Mouse (Mus musculus): Measurements from ENCODE around the gene Loxl1. TPM values are rescaled to one million over a fixed set of nuclear protein-coding genes. Genes with fewer than 3 reads are reported as not detected.

The Loxl1 gene
- polyA plus RNA-seq, 1 experiment from 2014 or later, result 47.0 TPM

GRCm38 (mm10) chr9:58250322-58250721 is 62.7 kb downstream of the Loxl1 start:
- ATAC-seq (replicated peaks; ENCODE audit: extremely low read depth, insufficient read depth, low FRiP score), result no peak
- peak overlapping the region; percentile 92 for H3K27ac ChIP-seq (ENCODE audit: low read length)
- 62% methylated on average over 8 of the region's 8 CpGs for WGBS
- H3K27me3 ChIP-seq (ENCODE audit: control insufficient read depth, insufficient read depth, low read length), result no peaks in the 10 kb centered on the region
- H3K4me1 ChIP-seq (ENCODE audit: control insufficient read depth, insufficient read depth, low read length), result peaks cover 40% of the 10 kb centered on the region
- H3K9me3 ChIP-seq (replicated peaks; ENCODE audit: control insufficient read depth, low read length), result no peaks in the 10 kb centered on the region
- H3K36me3 ChIP-seq (ENCODE audit: control insufficient read depth, insufficient read depth), result 0 out of 2 replicates have a peak, but pooled peaks cover 2% of the 10 kb centered on the region
- H3K4me3 ChIP-seq (ENCODE audit: low read length), result peak overlapping the region; percentile 72
- H3K9ac ChIP-seq (ENCODE audit: low read length), result peak overlapping the region; percentile 82
- peak overlapping the region; percentile 72 for H3K4me2 ChIP-seq (ENCODE audit: low read depth, low read length)

DNA sequence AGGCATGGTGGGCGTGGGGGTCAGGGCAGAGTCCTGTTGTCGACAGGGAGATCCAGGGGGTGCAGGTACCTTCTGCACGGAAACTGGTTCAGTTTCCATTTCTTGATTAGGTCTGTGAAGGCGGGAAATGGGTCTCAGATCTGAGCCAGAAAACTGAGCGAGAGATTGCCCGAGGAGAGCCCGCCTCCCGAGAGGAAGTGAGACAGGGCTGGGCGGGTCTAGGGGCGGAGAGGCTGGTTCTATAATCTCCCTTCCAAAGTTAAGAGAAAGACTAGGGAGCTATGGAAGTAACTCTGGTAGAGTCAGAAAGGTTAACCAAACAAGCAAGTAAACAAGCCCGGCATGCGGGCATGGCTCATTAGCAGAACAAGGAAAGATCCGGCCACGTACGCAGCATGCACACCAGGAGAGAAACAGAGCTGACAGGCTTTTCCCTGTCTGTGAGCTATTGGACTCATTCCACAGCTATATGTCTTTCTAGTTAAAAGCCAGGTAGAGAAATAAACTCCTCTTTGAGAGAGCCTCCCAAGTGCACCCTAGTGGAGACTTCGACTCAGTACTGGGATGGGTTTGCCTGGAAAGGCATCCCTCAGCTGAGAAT is 63.3 kb downstream of the Loxl1 start, which contains the start of gene Pml:
Gene Pml (minus strand): TSS at position 195 of the 601 bp plus-strand sequence.
- peak within 1 kb of the TSS; percentile 72 for H3K4me3 ChIP-seq (ENCODE audit: low read length)
- ATAC-seq (replicated peaks; ENCODE audit: extremely low read depth, insufficient read depth, low FRiP score), result peak; percentile 58
- no peaks in the 10 kb centered on the region for H3K27me3 ChIP-seq (ENCODE audit: control insufficient read depth, insufficient read depth, low read length)
- no peaks in the 10 kb centered on the region for H3K9me3 ChIP-seq (replicated peaks; ENCODE audit: control insufficient read depth, low read length)
- H3K36me3 ChIP-seq (ENCODE audit: control insufficient read depth, insufficient read depth), result 0 out of 2 replicates have a peak, but pooled peaks cover 2% of the 10 kb centered on the region
- under 1% methylated on average over 16 of the region's 16 CpGs for WGBS
- peak within 1 kb of the TSS; percentile 72 for H3K4me2 ChIP-seq (ENCODE audit: low read depth, low read length)
- peaks cover 40% of the 10 kb centered on the region for H3K4me1 ChIP-seq (ENCODE audit: control insufficient read depth, insufficient read depth, low read length)
- H3K27ac ChIP-seq (ENCODE audit: low read length), result peak within 1 kb of the TSS; percentile 92
- peak within 1 kb of the TSS; percentile 82 for H3K9ac ChIP-seq (ENCODE audit: low read length)

GRCm38 (mm10) chr9:58248746-58249413 is 64.1 kb downstream of the Loxl1 start:
- H3K9me3 ChIP-seq (replicated peaks; ENCODE audit: control insufficient read depth, low read length), result no peaks in the 10 kb centered on the region
- no peak for ATAC-seq (replicated peaks; ENCODE audit: extremely low read depth, insufficient read depth, low FRiP score)
- peaks cover 40% of the 10 kb centered on the region for H3K4me1 ChIP-seq (ENCODE audit: control insufficient read depth, insufficient read depth, low read length)
- H3K4me3 ChIP-seq (ENCODE audit: low read length), result peak overlapping the region; percentile 72
- H3K27me3 ChIP-seq (ENCODE audit: control insufficient read depth, insufficient read depth, low read length), result no peaks in the 10 kb centered on the region
- WGBS, result 24% methylated on average over 7 of the region's 7 CpGs
- peak overlapping the region; percentile 82 for H3K9ac ChIP-seq (ENCODE audit: low read length)
- peak overlapping the region; percentile 72 for H3K4me2 ChIP-seq (ENCODE audit: low read depth, low read length)
- H3K36me3 ChIP-seq (ENCODE audit: control insufficient read depth, insufficient read depth), result 0 out of 2 replicates have a peak, but pooled peaks cover 2% of the 10 kb centered on the region
- H3K27ac ChIP-seq (ENCODE audit: low read length), result peak overlapping the region; percentile 92

DNA sequence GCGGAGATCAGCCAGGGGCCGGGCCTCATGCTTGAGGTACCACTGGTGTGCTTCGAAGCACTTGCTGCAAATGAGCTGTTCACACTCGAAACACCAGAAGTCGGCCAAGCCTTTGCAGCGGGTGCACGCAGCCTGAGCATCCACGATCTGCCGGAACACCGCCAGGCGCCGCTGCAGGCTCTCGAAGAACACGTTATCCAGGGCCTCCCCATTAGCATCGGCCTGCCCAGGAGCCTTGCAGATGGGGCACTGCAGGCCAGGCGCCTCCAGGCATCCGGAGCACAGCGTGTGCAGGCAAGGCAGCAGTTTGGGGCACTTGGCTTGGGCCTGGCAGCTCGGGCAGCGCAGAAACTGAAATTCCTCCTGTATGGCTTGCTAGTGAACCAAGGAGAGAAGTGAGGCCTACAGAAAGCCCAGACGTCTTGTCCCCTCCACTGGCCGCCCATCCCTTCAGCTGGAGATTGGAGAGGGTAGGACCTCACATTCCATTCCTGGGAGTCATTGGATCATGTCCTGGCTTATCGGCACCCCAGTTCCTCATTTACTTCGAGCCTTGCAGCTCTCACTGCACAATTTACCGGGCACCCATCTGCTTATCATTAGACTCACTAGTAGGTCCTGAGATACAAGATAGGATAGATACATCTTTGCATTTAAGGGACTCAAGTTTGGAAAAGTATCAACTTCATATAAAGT is 65.8 kb downstream of the Loxl1 start:
- WGBS, result 6% methylated on average over 25 of the region's 25 CpGs
- H3K4me3 ChIP-seq (ENCODE audit: low read length), result peak overlapping the region; percentile 49
- peaks cover 48% of the 10 kb centered on the region for H3K4me1 ChIP-seq (ENCODE audit: control insufficient read depth, insufficient read depth, low read length)

DNA sequence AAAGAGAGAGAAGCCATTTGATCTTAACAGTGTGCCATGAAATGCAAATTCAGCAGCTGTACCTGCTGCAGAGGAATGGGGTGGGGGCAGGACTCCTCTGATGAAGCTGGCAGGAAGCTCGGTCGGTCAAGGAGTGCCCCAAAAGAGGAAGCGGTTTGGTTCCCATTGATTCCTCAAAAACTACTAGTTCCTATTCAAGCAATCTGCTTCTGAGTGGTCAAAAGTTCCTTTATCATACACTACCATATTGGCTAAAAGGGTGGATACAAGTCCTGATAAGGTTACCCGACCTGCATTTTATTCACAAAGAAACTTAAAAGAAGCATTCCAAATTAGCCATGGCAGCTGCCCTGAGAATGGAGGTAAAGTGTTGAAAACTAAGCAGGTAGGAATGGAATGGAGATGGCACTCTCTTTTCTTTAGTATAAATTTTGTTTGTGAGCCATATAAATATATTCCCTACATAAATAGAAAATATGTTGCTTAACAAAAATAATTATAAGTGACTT is 66.8 kb downstream of the Loxl1 start:
- no peaks in the 10 kb centered on the region for H3K27me3 ChIP-seq (ENCODE audit: control insufficient read depth, insufficient read depth, low read length)
- no peak overlapping the region for H3K27ac ChIP-seq (ENCODE audit: low read length)
- peaks cover 58% of the 10 kb centered on the region for H3K4me1 ChIP-seq (ENCODE audit: control insufficient read depth, insufficient read depth, low read length)
- H3K4me3 ChIP-seq (ENCODE audit: low read length), result no peak overlapping the region
- H3K36me3 ChIP-seq (ENCODE audit: control insufficient read depth, insufficient read depth), result 0 out of 2 replicates have a peak, but pooled peaks cover 2% of the 10 kb centered on the region
- H3K9ac ChIP-seq (ENCODE audit: low read length), result no peak overlapping the region
- ATAC-seq (replicated peaks; ENCODE audit: extremely low read depth, insufficient read depth, low FRiP score), result no peak
- 60% methylated on average over 4 of the region's 4 CpGs for WGBS
- no peak overlapping the region for H3K4me2 ChIP-seq (ENCODE audit: low read depth, low read length)
- H3K9me3 ChIP-seq (replicated peaks; ENCODE audit: control insufficient read depth, low read length), result no peaks in the 10 kb centered on the region

More for the DNA sequence above, 65.8 kb downstream of the Loxl1 start:
- H3K4me2 ChIP-seq (ENCODE audit: low read depth, low read length), result peak overlapping the region; percentile 72
- H3K9ac ChIP-seq (ENCODE audit: low read length), result peak overlapping the region; percentile 77
- ATAC-seq (replicated peaks; ENCODE audit: extremely low read depth, insufficient read depth, low FRiP score), result peak; percentile 71; the same call in 1 of the 2 replicates
- H3K27me3 ChIP-seq (ENCODE audit: control insufficient read depth, insufficient read depth, low read length), result no peaks in the 10 kb centered on the region
- H3K36me3 ChIP-seq (ENCODE audit: control insufficient read depth, insufficient read depth), result 0 out of 2 replicates have a peak, but pooled peaks cover 2% of the 10 kb centered on the region
- H3K27ac ChIP-seq (ENCODE audit: low read length), result peak overlapping the region; percentile 72
- H3K9me3 ChIP-seq (replicated peaks; ENCODE audit: control insufficient read depth, low read length), result no peaks in the 10 kb centered on the region

DNA sequence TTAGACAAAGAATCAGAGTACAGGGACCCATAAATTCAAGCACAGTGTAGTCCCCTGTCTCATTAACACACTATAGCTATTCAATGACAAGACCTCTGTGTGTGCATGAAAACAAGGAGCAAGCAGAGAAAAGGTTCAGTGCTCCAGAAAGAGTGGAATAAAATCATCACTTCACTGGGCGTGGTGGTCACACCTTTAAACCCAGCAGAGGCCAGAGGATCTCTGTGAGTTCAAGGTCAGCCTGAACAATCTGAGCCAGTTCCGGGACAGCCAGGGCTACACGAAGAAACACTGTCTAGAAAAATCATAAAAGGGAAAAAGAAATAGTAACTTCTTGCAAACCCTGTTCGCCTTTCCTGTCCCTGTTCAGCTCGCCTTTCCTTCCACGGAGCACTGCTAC is 69.3 kb downstream of the Loxl1 start:
- Histone ChIP-seq H3K27ac (ENCODE audit: low read length) (no peak overlapping the region; the same call in 1 of the 2 replicates), H3K9me3 (replicated peaks; ENCODE audit: control insufficient read depth, low read length) (no peaks in the 10 kb centered on the region), H3K27me3 (ENCODE audit: control insufficient read depth, insufficient read depth, low read length) (no peaks in the 10 kb centered on the region), H3K4me1 (ENCODE audit: control insufficient read depth, insufficient read depth, low read length) (peaks cover 50% of the 10 kb centered on the region), H3K9ac (ENCODE audit: low read length) (no peak overlapping the region), H3K4me3 (ENCODE audit: low read length) (no peak overlapping the region), H3K4me2 (ENCODE audit: low read depth, low read length) (no peak overlapping the region), H3K36me3 (ENCODE audit: control insufficient read depth, insufficient read depth) (0 out of 2 replicates have a peak, but pooled peaks cover 2% of the 10 kb centered on the region)
- WGBS, result 74% methylated on average over 6 of the region's 6 CpGs
- no peak for ATAC-seq (replicated peaks; ENCODE audit: extremely low read depth, insufficient read depth, low FRiP score)

GRCm38 (mm10) chr9:58242696-58243095 is 70.3 kb downstream of the Loxl1 start:
- H3K4me1 ChIP-seq (ENCODE audit: control insufficient read depth, insufficient read depth, low read length), result peaks cover 44% of the 10 kb centered on the region
- peak overlapping the region; percentile 41; the same call in 1 of the 2 replicates for H3K9ac ChIP-seq (ENCODE audit: low read length)
- no peak for ATAC-seq (replicated peaks; ENCODE audit: extremely low read depth, insufficient read depth, low FRiP score)
- H3K4me2 ChIP-seq (ENCODE audit: low read depth, low read length), result no peak overlapping the region
- peak overlapping the region; percentile 51 for H3K27ac ChIP-seq (ENCODE audit: low read length)
- no peak overlapping the region for H3K4me3 ChIP-seq (ENCODE audit: low read length)
- no peaks in the 10 kb centered on the region for H3K9me3 ChIP-seq (replicated peaks; ENCODE audit: control insufficient read depth, low read length)
- H3K36me3 ChIP-seq (ENCODE audit: control insufficient read depth, insufficient read depth), result 0 out of 2 replicates have a peak, but pooled peaks cover 2% of the 10 kb centered on the region
- WGBS, result 61% methylated on average over 5 of the region's 5 CpGs
- no peaks in the 10 kb centered on the region for H3K27me3 ChIP-seq (ENCODE audit: control insufficient read depth, insufficient read depth, low read length)

DNA sequence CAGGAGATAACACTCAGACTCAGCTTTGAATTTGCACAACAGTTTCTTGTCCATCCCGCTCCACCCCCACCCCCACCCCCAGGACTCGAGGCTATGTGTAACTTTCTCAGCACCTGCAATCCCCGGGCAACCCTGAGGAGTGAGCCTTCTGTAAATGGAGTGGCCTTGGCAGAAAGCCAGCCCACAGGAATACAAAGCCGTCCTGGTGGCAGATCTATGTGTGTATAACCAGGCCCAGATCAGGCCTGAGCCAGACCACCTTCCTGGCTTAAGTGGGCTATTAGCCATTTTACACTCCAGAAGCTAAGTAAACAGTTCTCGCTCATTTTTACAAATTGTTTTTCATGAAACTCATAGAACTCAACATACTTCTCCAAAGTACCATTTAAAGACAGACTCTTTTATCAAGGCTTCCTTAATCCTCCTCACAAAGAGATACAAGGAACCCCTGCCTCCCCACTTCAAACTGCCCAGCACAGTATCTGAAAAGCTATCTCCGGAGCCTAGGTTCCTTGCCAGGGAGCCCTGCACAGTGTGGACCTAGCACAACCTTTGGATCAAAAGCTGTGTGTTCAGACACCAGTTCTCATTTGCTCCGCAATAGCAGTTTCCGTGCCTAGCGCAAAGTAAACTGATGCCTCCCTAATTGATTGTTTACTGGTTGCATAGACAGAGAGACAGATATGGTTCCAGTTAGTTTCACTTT is 71.1 kb downstream of the Loxl1 start:
- no peak overlapping the region for H3K4me3 ChIP-seq (ENCODE audit: low read length)

More for the DNA sequence above, 71.1 kb downstream of the Loxl1 start:
- Histone ChIP-seq H3K4me2 (ENCODE audit: low read depth, low read length) (no peak overlapping the region), H3K27ac (ENCODE audit: low read length) (peak overlapping the region; percentile 68), H3K27me3 (ENCODE audit: control insufficient read depth, insufficient read depth, low read length) (no peaks in the 10 kb centered on the region), H3K9ac (ENCODE audit: low read length) (no peak overlapping the region), H3K4me1 (ENCODE audit: control insufficient read depth, insufficient read depth, low read length) (peaks cover 37% of the 10 kb centered on the region), H3K36me3 (ENCODE audit: control insufficient read depth, insufficient read depth) (0 out of 2 replicates have a peak, but pooled peaks cover 2% of the 10 kb centered on the region), H3K9me3 (replicated peaks; ENCODE audit: control insufficient read depth, low read length) (no peaks in the 10 kb centered on the region)
- peak; percentile 47; the same call in 1 of the 2 replicates for ATAC-seq (replicated peaks; ENCODE audit: extremely low read depth, insufficient read depth, low FRiP score)
- 42% methylated on average over 9 of the region's 9 CpGs for WGBS

Data from heart, embryonic 16.5 days (tissue).